Mouse (Mus musculus) small intestine, adult 2 months (tissue): Measurements from ENCODE around the gene Edn1. TPM values are rescaled to one million over a fixed set of nuclear protein-coding genes. Genes with fewer than 3 reads are reported as not detected.

Experiments used
- H3K27ac ChIP-seq: fragments of 200-500 bp; 2 replicates; pipeline ENCODE4 v1.5.1; 2012; ENCODE audit warnings: low read depth, low read length, control low read depth, inconsistent platforms; ENCODE audit not compliant: insufficient read depth
- H3K27me3 ChIP-seq: fragments of 200-500 bp; 2 replicates; pipeline ENCODE4 v1.6.1; 2012; ENCODE audit warnings: mild to moderate bottlenecking, moderate library complexity, low read length, inconsistent platforms; ENCODE audit not compliant: control insufficient read depth, insufficient read depth
- H3K36me3 ChIP-seq: fragments of 200-500 bp; 2 replicates; pipeline ENCODE4 v1.6.1; 2012; ENCODE audit warnings: mild to moderate bottlenecking, low read length, control low read depth, inconsistent platforms; ENCODE audit not compliant: control insufficient read depth, insufficient read depth
- H3K4me1 ChIP-seq: fragments of 200-500 bp; 2 replicates; pipeline ENCODE4 v1.6.1; 2012; ENCODE audit warnings: low read length, inconsistent platforms, mixed read lengths; ENCODE audit not compliant: control insufficient read depth, insufficient read depth, insufficient read length
- H3K4me3 ChIP-seq: fragments of 200-500 bp; 2 replicates; pipeline ENCODE4 v1.5.1; 2012; ENCODE audit warnings: low read depth, mild to moderate bottlenecking, control low read depth, inconsistent platforms, low read length, moderate library complexity
- CTCF ChIP-seq: fragments of 200-500 bp; IDR thresholded peaks from 2 replicates; pipeline ENCODE4 v1.5.1; 2012; ENCODE audit warnings: low read depth, mild to moderate bottlenecking, control low read depth, inconsistent platforms, low read length, moderate library complexity, mixed read lengths; ENCODE audit not compliant: insufficient replicate concordance, insufficient read length; ENCODE audit errors: extremely low read depth
- POLR2A ChIP-seq: fragments of 200-500 bp; IDR thresholded peaks from 2 replicates; pipeline ENCODE4 v1.6.1; 2012; ENCODE audit warnings: low read depth, mild to moderate bottlenecking, control low read depth, inconsistent platforms, low read length, moderate library complexity
- WGBS: fragments of 180-500 bp; shearing (Covaris S2); methylation state at CpG from one replicate; pipeline ENCODE4 v1.1.7; 2018; 5-methylcytosine and 5-hydroxymethylcytosine counted together
- polyA plus RNA-seq: library from polyadenylated mRNA; depleted of rRNA; stranded (reverse); fragments of >200 nt; gene quantifications from 2 replicates; pipeline ENCODE4 v1.2.3, GENCODE M21; 2012

Edn1 gene
- polyA plus RNA-seq, 1 experiment: 2.4 TPM

DNA sequence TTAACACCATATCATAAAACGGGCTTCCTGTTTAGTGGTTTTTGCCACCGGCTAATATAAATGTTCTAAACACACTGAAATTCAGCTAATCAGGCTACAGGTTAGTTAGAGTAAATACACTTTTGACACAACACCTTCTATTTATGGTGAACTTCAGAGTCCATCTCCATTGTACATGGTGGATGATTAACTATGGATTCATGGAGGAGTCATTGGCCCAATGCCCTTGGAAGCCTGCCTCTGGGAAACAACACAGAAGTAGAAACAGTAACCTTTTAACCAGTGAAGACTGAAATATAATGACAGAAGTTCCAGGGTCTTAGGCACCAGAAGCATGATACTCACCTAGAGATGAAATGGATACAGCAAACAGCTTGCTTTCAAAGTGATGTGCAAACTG, 23.5 kb upstream of the Edn1 start:
- no peaks in the 10 kb centered on the region for H3K36me3 ChIP-seq
- no peak overlapping the region for H3K4me3 ChIP-seq
- TF ChIP-seq CTCF: no peak
- no peak for TF ChIP-seq POLR2A
- H3K27me3 ChIP-seq: no peaks in the 10 kb centered on the region
- WGBS: 23% methylated on average over 2 of the region's 2 CpGs
- H3K4me1 ChIP-seq: no peaks in the 10 kb centered on the region; the same call in 1 of the 2 replicates
- H3K27ac ChIP-seq: no peak overlapping the region

DNA sequence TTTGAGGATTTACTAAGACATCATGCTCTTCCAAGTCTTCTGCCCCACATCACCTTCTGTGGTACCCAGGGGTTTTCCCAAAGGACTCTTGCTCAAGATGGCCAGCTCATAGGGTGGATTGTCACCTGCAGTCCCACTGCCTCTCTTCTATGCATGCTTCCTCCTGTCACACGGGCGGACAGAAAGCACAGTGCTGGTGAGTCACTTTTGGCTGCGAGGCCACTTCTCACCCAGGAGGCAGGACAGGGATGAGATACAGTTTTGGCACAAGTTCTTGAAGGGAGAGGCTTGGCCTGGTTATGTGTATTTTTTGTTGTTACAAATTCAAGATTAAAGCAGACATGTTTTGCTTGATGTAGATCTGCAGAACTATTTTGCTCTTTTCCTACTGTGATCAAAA, 15.4 kb upstream of the Edn1 start:
- H3K36me3 ChIP-seq: no peaks in the 10 kb centered on the region
- no peaks in the 10 kb centered on the region for H3K27me3 ChIP-seq
- TF ChIP-seq POLR2A (no peak), CTCF (no peak)
- H3K27ac ChIP-seq: no peak overlapping the region
- peaks cover 3% of the 10 kb centered on the region; the same call in 1 of the 2 replicates for H3K4me1 ChIP-seq
- H3K4me3 ChIP-seq: no peak overlapping the region
- whole genome bisulfite sequencing: 30% methylated on average over 3 of the region's 3 CpGs

DNA sequence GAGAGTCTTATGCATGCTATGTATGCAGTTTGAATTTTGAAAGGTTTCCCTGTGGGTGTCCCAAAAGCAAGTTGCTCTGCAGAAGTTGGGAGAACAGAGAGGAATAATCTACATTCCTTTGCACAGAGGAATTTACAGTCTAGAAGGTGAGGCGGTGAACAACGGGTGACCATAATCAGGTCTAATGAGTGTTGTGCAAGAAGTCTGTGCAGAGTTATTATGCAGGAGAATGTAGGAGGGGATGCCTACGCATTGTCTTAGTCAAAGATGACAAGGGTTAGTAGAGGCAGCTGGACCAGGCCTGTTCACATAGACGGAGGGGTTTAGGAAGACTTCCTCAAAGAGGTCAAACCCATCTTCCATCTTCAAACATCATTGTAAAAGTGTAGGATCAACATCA, 14.5 kb upstream of the Edn1 start:
- Histone ChIP-seq H3K27me3 (no peaks in the 10 kb centered on the region), H3K4me3 (no peak overlapping the region), H3K36me3 (no peaks in the 10 kb centered on the region), H3K27ac (no peak overlapping the region), H3K4me1 (peaks cover 3% of the 10 kb centered on the region; the same call in 1 of the 2 replicates)
- TF ChIP-seq CTCF (no peak), POLR2A (no peak)
- WGBS: 77% methylated on average over 4 of the region's 4 CpGs

DNA sequence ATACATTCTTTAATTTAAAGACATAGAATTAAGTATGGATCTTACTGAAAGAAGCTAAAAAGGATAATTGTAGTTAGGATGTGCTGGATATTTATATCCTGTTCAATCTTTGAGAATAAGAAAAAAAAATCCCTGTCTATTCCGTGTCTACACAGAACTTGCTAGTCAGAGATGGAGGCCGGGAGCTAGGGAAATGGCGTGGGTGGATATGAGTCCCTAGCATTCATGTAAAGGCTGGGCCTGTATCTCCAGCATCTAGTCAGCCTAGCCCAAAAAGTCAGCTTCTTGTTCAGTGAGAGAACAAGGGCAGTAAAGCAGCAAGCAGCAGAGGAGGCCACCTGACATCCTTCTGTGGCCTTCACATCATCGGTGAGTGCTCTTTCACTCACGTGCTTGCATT, 8.7 kb upstream of the Edn1 start:
- Histone ChIP-seq H3K4me1 (peaks cover 3% of the 10 kb centered on the region; the same call in 1 of the 2 replicates), H3K27ac (no peak overlapping the region), H3K27me3 (no peaks in the 10 kb centered on the region), H3K36me3 (no peaks in the 10 kb centered on the region), H3K4me3 (no peak overlapping the region)
- no peak for TF ChIP-seq CTCF
- no peak for TF ChIP-seq POLR2A
- WGBS: 78% methylated on average over 5 of the region's 5 CpGs

GRCm38 (mm10) chr13:42298302-42298701, 3.0 kb upstream of the Edn1 start:
- 19% methylated on average over 8 of the region's 8 CpGs for WGBS
- peaks cover 9% of the 10 kb centered on the region for H3K4me1 ChIP-seq
- TF ChIP-seq POLR2A (no peak), CTCF (no peak)
- H3K27me3 ChIP-seq: no peaks in the 10 kb centered on the region
- H3K4me3 ChIP-seq: no peak overlapping the region
- H3K36me3 ChIP-seq: no peaks in the 10 kb centered on the region
- no peak overlapping the region for H3K27ac ChIP-seq

DNA sequence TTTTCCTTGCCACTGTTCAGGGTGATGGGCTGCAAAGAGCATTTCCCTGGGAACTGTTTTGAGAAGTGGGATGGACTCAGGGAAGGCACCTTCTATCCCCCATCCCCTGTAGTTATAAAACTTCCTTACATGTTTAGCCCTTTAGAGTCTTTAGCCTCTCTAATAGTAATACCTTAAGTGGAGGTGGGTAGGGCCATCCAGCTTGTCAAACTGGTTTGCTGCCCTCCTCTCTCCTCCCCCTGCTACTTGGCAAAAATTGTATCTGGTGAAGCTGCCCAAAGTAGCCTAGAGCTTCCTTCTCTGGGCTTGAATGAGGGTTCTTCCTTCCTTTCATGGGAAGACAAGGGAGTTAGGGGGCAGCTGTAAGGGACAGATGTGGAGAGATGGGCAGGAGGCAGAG, 2.5 kb upstream of the Edn1 start:
- H3K4me1 ChIP-seq: peaks cover 9% of the 10 kb centered on the region
- TF ChIP-seq CTCF (no peak), POLR2A (no peak)
- no peaks in the 10 kb centered on the region for H3K36me3 ChIP-seq
- H3K27ac ChIP-seq: no peak overlapping the region
- no peak overlapping the region for H3K4me3 ChIP-seq
- H3K27me3 ChIP-seq: no peaks in the 10 kb centered on the region

- Histone ChIP-seq H3K27ac (no peak overlapping the region), H3K27me3 (no peaks in the 10 kb centered on the region), H3K4me3 (peak overlapping the region; percentile 4; the same call in 1 of the 2 replicates), H3K36me3 (no peaks in the 10 kb centered on the region), H3K4me1 (peaks cover 9% of the 10 kb centered on the region)
- TF ChIP-seq POLR2A: no peak
- peak; percentile 93; the same call in 1 of the 2 replicates for TF ChIP-seq CTCF
- 4% methylated on average over 11 of the region's 11 CpGs for WGBS
Measured at GRCm38 (mm10) chr13:42300567-42300966, 709 bp upstream of the Edn1 start.
